Mouse (Mus musculus): ENCODE data around the gene H6pd.

- TF ChIP-seq CTCF (IDR thresholded peaks at IDR 0.05; ENCODE audit: extremely low read depth, insufficient read length, insufficient replicate concordance, low read depth, low read length): no peak
- no peak for TF ChIP-seq POLR2A (IDR thresholded peaks at IDR 0.05; ENCODE audit: low read depth, low read length)
Observed at GRCm38 (mm10) chr4:150015436-150015835, 6.6 kb upstream of the H6pd start.
